Mouse (Mus musculus) lung, adult 2 months (tissue): ENCODE measurements around the gene AI837181.

Experiments
- CTCF ChIP-seq: fragments of 200-500 bp; IDR thresholded peaks from 2 replicates; pipeline ENCODE4 v1.5.1; 2011; ENCODE audit warnings: mild to moderate bottlenecking, low read length, control low read depth; ENCODE audit not compliant: insufficient read depth
- POLR2A ChIP-seq: fragments of 200-500 bp; IDR thresholded peaks from 2 replicates; pipeline ENCODE4 v1.6.1; 2011; ENCODE audit warnings: low read depth, mild to moderate bottlenecking, control low read depth, low read length, borderline replicate concordance; ENCODE audit errors: extremely low read depth

- no peak for TF ChIP-seq CTCF
- no peak for TF ChIP-seq POLR2A
Measured at GRCm38 (mm10) chr19:5475069-5475714, 50.2 kb downstream of the AI837181 start.
